ENCODE assay signal across 19 mouse cellular contexts in the genomic region with DNA sequence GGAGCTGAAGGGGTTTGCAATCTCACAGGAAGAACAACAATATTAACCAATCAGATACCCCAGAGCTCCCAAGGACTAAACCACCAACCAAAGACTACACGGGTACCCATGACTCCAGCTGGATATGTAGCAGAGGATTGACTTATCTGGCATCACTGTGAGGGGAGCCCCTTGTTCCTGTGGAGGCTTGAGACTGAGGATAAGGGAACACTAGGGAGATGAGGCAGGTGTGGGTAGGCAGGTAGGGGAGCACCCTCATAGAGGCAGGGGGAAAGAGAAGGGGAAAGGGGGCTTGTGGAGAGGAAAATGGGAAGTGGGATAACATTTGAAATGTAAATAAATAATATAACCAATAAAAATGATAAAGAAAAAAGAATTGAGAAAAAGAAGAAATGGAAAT.
A peak's percentile ranks its signal among the peaks of the same experiment; 100 is the strongest.
DNase-seq lines count a peak whose midpoint lies in the region; ATAC-seq lines count a peak whose summit lies in the region.
"Had no signal": no experiment of that assay in that cellular context is flagged by ENCODE, and none has a peak within 500 bp of the region (broad histone marks: within the 10 kb centered on the region; RNA-seq: fewer than 3 reads in every experiment).

No protein-coding gene starts in this region.

- DNase-seq in heart, adult 11 months: peak; percentile 70
- DNase-seq in heart, postnatal 14 days: no peak
- DNase-seq in midbrain, embryonic 11.5 days (ENCODE audit: low spot score, missing footprints): peak; percentile 79
- DNase-seq: adrenal gland, adult 2 months; adrenal gland, adult 8-10 months; adrenal gland, postnatal 10 days; adrenal gland, postnatal 14 days; adrenal gland, postnatal 25 days; adrenal gland, postnatal 36 days; B cell, adult 2 months; cerebellum, adult 11 months; cerebellum, adult 11-12 months; cerebellum, adult 18-20 months had no signal

- no peak for ATAC-seq in midbrain, embryonic 11.5 days (ENCODE audit: low FRiP score)
- ATAC-seq in midbrain, embryonic 13.5 days: no peak
- ATAC-seq: activated CD4-positive, CD25-positive, alpha-beta regulatory T cell, adult 4 months; CD4-positive, CD25-positive, alpha-beta regulatory T cell, adult 4 months; Patski had no signal

- H3K9ac ChIP-seq in midbrain, embryonic 11.5 days (ENCODE audit: low read length): no peak overlapping the region
- no peak overlapping the region for H3K9ac ChIP-seq in midbrain, embryonic 13.5 days (replicated peaks)

- H3K4me2 ChIP-seq in midbrain, embryonic 11.5 days: no peak overlapping the region
- no peak overlapping the region for H3K4me2 ChIP-seq in midbrain, embryonic 13.5 days (replicated peaks)

- intact Hi-C loops in heart, postnatal 14 days (cut with DNase I): no loop called here

- no peak overlapping the region for H3K27ac ChIP-seq in midbrain, embryonic 11.5 days (ENCODE audit: low read depth, low read length)
- H3K27ac ChIP-seq in midbrain, embryonic 13.5 days: no peak overlapping the region

- H3K27me3 ChIP-seq in midbrain, embryonic 11.5 days (ENCODE audit: control insufficient read depth, insufficient read depth, low read length): no peaks in the 10 kb centered on the region
- no peaks in the 10 kb centered on the region for H3K27me3 ChIP-seq in midbrain, embryonic 13.5 days
- H3K27me3 ChIP-seq: CH12.LX, Patski had no signal

- H3K36me3 ChIP-seq in midbrain, embryonic 11.5 days (ENCODE audit: control insufficient read depth, insufficient read depth, low read length): no peaks in the 10 kb centered on the region
- no peaks in the 10 kb centered on the region for H3K36me3 ChIP-seq in midbrain, embryonic 13.5 days
- H3K36me3 ChIP-seq: G1E had no signal

- no peaks in the 10 kb centered on the region for H3K9me3 ChIP-seq in midbrain, embryonic 11.5 days (ENCODE audit: control insufficient read depth, low read length)
- no peaks in the 10 kb centered on the region for H3K9me3 ChIP-seq in midbrain, embryonic 13.5 days

- no peaks in the 10 kb centered on the region for H3K4me1 ChIP-seq in midbrain, embryonic 11.5 days (ENCODE audit: control insufficient read depth, insufficient read depth, low read length)
- H3K4me1 ChIP-seq in midbrain, embryonic 13.5 days (replicated peaks): no peaks in the 10 kb centered on the region

- no peak overlapping the region for H3K4me3 ChIP-seq in midbrain, embryonic 11.5 days (ENCODE audit: low read depth, low read length)
- H3K4me3 ChIP-seq in midbrain, embryonic 13.5 days (replicated peaks): no peak overlapping the region

- 88% methylated on average over 1 of the region's 1 CpGs for whole genome bisulfite sequencing in midbrain, embryonic 11.5 days
- WGBS in midbrain, embryonic 13.5 days: 82% methylated on average over 1 of the region's 1 CpGs

Comparison
In these comparisons a context has a peak if more than half of its experiments do, and no peak if none do; other contexts are left out.
1. DNase-seq: peak in heart, adult 11 months (single experiment) and midbrain, embryonic 11.5 days (single experiment); none in heart, postnatal 14 days (0 of 2).